In genomic region chr4:139199703-139200340, GRCm38 (mm10) we compare ENCODE assay signal across 15 mouse cellular contexts. TPM values are rescaled to one million over a fixed set of nuclear protein-coding genes. Genes with fewer than 3 reads are reported as not detected.
DNase-seq lines count a peak whose midpoint lies in the region; ATAC-seq and TF ChIP-seq lines count a peak whose summit lies in the region.
"Had no signal": no experiment of that assay in that cellular context is flagged by ENCODE, and none has a peak within 500 bp of the region (broad histone marks: within the 10 kb centered on the region; RNA-seq: fewer than 3 reads in every experiment).

No protein-coding gene starts in this region.

- 89% methylated on average over 8 of the region's 8 CpGs for WGBS in intestine, embryonic 16.5 days

- no peak overlapping the region for H3K4me3 ChIP-seq in layer of hippocampus, adult 2 months
- peak overlapping the region; percentile 56; the same call in 1 of the 2 replicates for H3K4me3 ChIP-seq in G1E (ENCODE audit: low read depth, low read length)
- H3K4me3 ChIP-seq in intestine, embryonic 16.5 days (ENCODE audit: low read length), result no peak overlapping the region
- H3K4me3 ChIP-seq: erythroblast, embryonic 14.5 days; midbrain, embryonic 13.5 days had no signal

- no peak overlapping the region for H3K9ac ChIP-seq in intestine, embryonic 16.5 days (ENCODE audit: low read depth, low read length)
- H3K9ac ChIP-seq: midbrain, embryonic 13.5 days had no signal

- no peaks in the 10 kb centered on the region for H3K27me3 ChIP-seq in G1E (ENCODE audit: insufficient read depth, low read length)
- no peaks in the 10 kb centered on the region for H3K27me3 ChIP-seq in intestine, embryonic 16.5 days (replicated peaks; ENCODE audit: control insufficient read depth, insufficient read depth, low read length)
- H3K27me3 ChIP-seq: midbrain, embryonic 13.5 days had no signal

- no peak overlapping the region for H3K4me2 ChIP-seq in intestine, embryonic 16.5 days (ENCODE audit: low read depth, low read length)
- H3K4me2 ChIP-seq: midbrain, embryonic 13.5 days had no signal

- H3K27ac ChIP-seq in layer of hippocampus, adult 2 months, result peak overlapping the region; percentile 64
- peak overlapping the region; percentile 24; the same call in 1 of the 2 replicates for H3K27ac ChIP-seq in intestine, embryonic 16.5 days (ENCODE audit: low read length)
- H3K27ac ChIP-seq: kidney, postnatal 0 days; midbrain, embryonic 13.5 days had no signal

- DNase-seq in layer of hippocampus, adult 2 months (ENCODE audit: low spot score in 2 of 2), result no peak
- no peak for DNase-seq in layer of hippocampus, adult 11-12 months (ENCODE audit: low spot score)
- DNase-seq in G1E (ENCODE audit: low spot score), result peak; percentile 40
- DNase-seq in thymus, adult 18-20 months, result no peak
- DNase-seq in left cerebral cortex, adult 8-10 months (ENCODE audit: low spot score in 2 of 2), result no peak
- no peak for DNase-seq in retina, embryonic 14.5 days (ENCODE audit: low spot score)
- DNase-seq: cerebellum, postnatal 10 days; left cerebral cortex, postnatal 4 days; retina, postnatal 1 day; thymus, postnatal 25 days had no signal

- peaks cover 87% of the 10 kb centered on the region for H3K4me1 ChIP-seq in G1E (ENCODE audit: insufficient read depth, low read depth, low read length)
- peaks cover 67% of the 10 kb centered on the region for H3K4me1 ChIP-seq in intestine, embryonic 16.5 days (ENCODE audit: control insufficient read depth, insufficient read depth, low read length)

- peaks cover 96% of the 10 kb centered on the region for H3K36me3 ChIP-seq in G1E (replicated peaks)
- H3K36me3 ChIP-seq in intestine, embryonic 16.5 days (ENCODE audit: control insufficient read depth, insufficient read depth, low read length), result no peaks in the 10 kb centered on the region

- H3K9me3 ChIP-seq in G1E (replicated peaks), result no peaks in the 10 kb centered on the region
- H3K9me3 ChIP-seq in intestine, embryonic 16.5 days (ENCODE audit: control insufficient read depth, low read length), result no peaks in the 10 kb centered on the region
- H3K9me3 ChIP-seq: midbrain, embryonic 13.5 days had no signal

- peak; percentile 48 for ATAC-seq in G1E (ENCODE audit: extremely low read depth, insufficient number of reproducible peaks, low FRiP score, poor library complexity, severe bottlenecking)
- no peak for ATAC-seq in intestine, embryonic 16.5 days
- peak; percentile 54 for ATAC-seq in monocyte, adult 5-6 weeks (replicated peaks; ENCODE audit: insufficient number of reproducible peaks, low FRiP score, low TSS enrichment, poor library complexity, severe bottlenecking)
- ATAC-seq: midbrain, embryonic 13.5 days had no signal

- no peak for TF ChIP-seq CTCF in layer of hippocampus, adult 2 months (conservative IDR thresholded peaks at IDR 0.05)
- TF ChIP-seq CTCF in G1E (IDR thresholded peaks at IDR 0.05; ENCODE audit: low read depth, low read length), result no peak

RNA-seq across cellular contexts. Expression of gene Capzb, which starts 7.1 kb away (rescaled TPM):
- total RNA-seq in layer of hippocampus, adult 2 months (2021), result 100 to 1,000 TPM; 374 to 416 TPM
- 310 and 312 TPM in 2 replicates for total RNA-seq in G1E (2014; fragmentation: Nextera tagmentation)
- total RNA-seq in G1E (2017), result 86.7 and 91.8 TPM in 2 replicates
- polyA plus RNA-seq in G1E (2012), result 99.4 and 110 TPM in 2 replicates
- polyA plus RNA-seq in intestine, embryonic 16.5 days (2015; fragmentation: Nextera tagmentation; extraction: Ambion mirVana), result 440 and 454 TPM in 2 replicates
- total RNA-seq in monocyte, adult 5-6 weeks (2017), result 302 to 348 TPM (median 323 TPM) in 3 replicates
- 100 to 1,000 TPM; 310 to 345 (median 321) TPM for total RNA-seq in left cerebral cortex, adult 8-10 months (2022)
